Mouse (Mus musculus) ES-Bruce4 (cell line): ENCODE data around the gene 4933427I04Rik. TPM values are rescaled to one million over a fixed set of nuclear protein-coding genes. Genes with fewer than 3 reads are reported as not detected.

ENCODE experiments used
- H3K27ac ChIP-seq: 2 replicates; pipeline ENCODE4 v1.5.1; 2012; ENCODE audit warnings: low read length, inconsistent platforms; ENCODE audit not compliant: insufficient read depth
- H3K27me3 ChIP-seq: 2 replicates; pipeline ENCODE4 v1.6.1; 2012; ENCODE audit warnings: mild to moderate bottlenecking, low read length, inconsistent platforms; ENCODE audit not compliant: control insufficient read depth, poor library complexity, insufficient read depth, severe bottlenecking
- H3K36me3 ChIP-seq: 2 replicates; pipeline ENCODE4 v1.6.1; 2012; ENCODE audit warnings: inconsistent platforms, mild to moderate bottlenecking, low read length, moderate library complexity; ENCODE audit not compliant: control insufficient read depth, poor library complexity, insufficient read depth, severe bottlenecking
- H3K4me1 ChIP-seq: one replicate; pipeline ENCODE4 v1.8.1; 2011; ENCODE audit warnings: low read length; ENCODE audit not compliant: control insufficient read depth, insufficient read depth
- H3K4me3 ChIP-seq: 2 replicates; pipeline ENCODE4 v1.5.1; 2011; ENCODE audit warnings: low read depth, mild to moderate bottlenecking, low read length
- H3K9ac ChIP-seq: 2 replicates; pipeline ENCODE4 v1.6.1; 2012; ENCODE audit warnings: low read depth, mild to moderate bottlenecking, inconsistent platforms; ENCODE audit not compliant: poor library complexity, severe bottlenecking
- H3K9me3 ChIP-seq: replicated peaks from 2 replicates; pipeline ENCODE4 v1.6.1; 2012; ENCODE audit warnings: mild to moderate bottlenecking, low read length, inconsistent platforms; ENCODE audit not compliant: control insufficient read depth, poor library complexity, insufficient read depth, severe bottlenecking
- CTCF ChIP-seq: IDR thresholded peaks from one replicate; pipeline ENCODE4 v1.8.1; 2011; ENCODE audit warnings: low read depth, low read length
- EP300 ChIP-seq: IDR thresholded peaks from 2 replicates; pipeline ENCODE4 v1.6.1; 2011; ENCODE audit warnings: low read depth, low read length; ENCODE audit not compliant: insufficient read depth
- POLR2A ChIP-seq: IDR thresholded peaks from one replicate; pipeline ENCODE4 v1.8.1; 2011; ENCODE audit warnings: low read length; ENCODE audit not compliant: insufficient read depth
- polyA plus RNA-seq: library from polyadenylated mRNA; stranded (reverse); fragments of >200 nt; gene quantifications from 2 replicates; pipeline ENCODE4 v1.2.4, GENCODE M21; 2011; ENCODE audit warnings: low read depth; ENCODE audit not compliant: missing spikeins, insufficient read depth, insufficient read length

The 4933427I04Rik gene
- polyA plus RNA-seq, result not detected in 2 replicates

GRCm38 (mm10) chr4:123859379-123859778 lies at the start of gene 4933427I04Rik:
Gene 4933427I04Rik, plus strand, starts transcription at chr4:123859679.
- no peak within 1 kb of the TSS for H3K4me3 ChIP-seq
- H3K4me1 ChIP-seq, result no peaks in the 10 kb centered on the region
- no peak within 1 kb of the TSS for H3K9ac ChIP-seq
- no peak within 1 kb of the TSS for H3K27ac ChIP-seq
- no peaks in the 10 kb centered on the region for H3K36me3 ChIP-seq
- H3K27me3 ChIP-seq, result no peaks in the 10 kb centered on the region
- no peaks in the 10 kb centered on the region; the same call in 1 of the 2 replicates for H3K9me3 ChIP-seq
- TF ChIP-seq EP300 (no peak), CTCF (no peak), POLR2A (no peak)

- no peaks in the 10 kb centered on the region for H3K36me3 ChIP-seq
- H3K4me1 ChIP-seq, result no peaks in the 10 kb centered on the region
- H3K4me3 ChIP-seq, result no peak overlapping the region
- 0 out of 2 replicates have a peak, but pooled peaks cover 2% of the 10 kb centered on the region for H3K9me3 ChIP-seq
- H3K27ac ChIP-seq, result no peak overlapping the region
- H3K9ac ChIP-seq, result no peak overlapping the region
- TF ChIP-seq CTCF, result no peak
- no peak for TF ChIP-seq EP300
- no peak for TF ChIP-seq POLR2A
- H3K27me3 ChIP-seq, result no peaks in the 10 kb centered on the region
Observed at GRCm38 (mm10) chr4:123810475-123811295, 48.8 kb upstream of the 4933427I04Rik start.

- Histone ChIP-seq H3K27ac (no peak overlapping the region), H3K36me3 (no peaks in the 10 kb centered on the region), H3K27me3 (no peaks in the 10 kb centered on the region), H3K9me3 (0 out of 2 replicates have a peak, but pooled peaks cover 2% of the 10 kb centered on the region), H3K4me1 (no peaks in the 10 kb centered on the region), H3K9ac (no peak overlapping the region), H3K4me3 (no peak overlapping the region)
- TF ChIP-seq CTCF (peak; percentile 29), POLR2A (no peak)
Observed at GRCm38 (mm10) chr4:123812525-123812924, 47.0 kb upstream of the 4933427I04Rik start.

- Histone ChIP-seq H3K36me3 (no peaks in the 10 kb centered on the region), H3K9me3 (0 out of 2 replicates have a peak, but pooled peaks cover 2% of the 10 kb centered on the region), H3K9ac (no peak overlapping the region), H3K27me3 (no peaks in the 10 kb centered on the region), H3K27ac (no peak overlapping the region), H3K4me1 (no peaks in the 10 kb centered on the region), H3K4me3 (no peak overlapping the region)
- TF ChIP-seq CTCF (no peak), EP300 (no peak), POLR2A (no peak)
Observed at GRCm38 (mm10) chr4:123814030-123814501, 45.4 kb upstream of the 4933427I04Rik start.

- no peak overlapping the region for H3K4me3 ChIP-seq
- H3K27ac ChIP-seq, result no peak overlapping the region
- no peaks in the 10 kb centered on the region for H3K9me3 ChIP-seq
- H3K9ac ChIP-seq, result no peak overlapping the region
- TF ChIP-seq CTCF, result peak; percentile 52
- no peak for TF ChIP-seq POLR2A
- H3K4me1 ChIP-seq, result no peaks in the 10 kb centered on the region
- H3K27me3 ChIP-seq, result no peaks in the 10 kb centered on the region
- H3K36me3 ChIP-seq, result no peaks in the 10 kb centered on the region
Observed at GRCm38 (mm10) chr4:123819093-123819610, 40.3 kb upstream of the 4933427I04Rik start.

GRCm38 (mm10) chr4:123842126-123842525 lies 17.4 kb upstream of the 4933427I04Rik start:
- no peak for TF ChIP-seq EP300
- no peak for TF ChIP-seq CTCF
- no peak for TF ChIP-seq POLR2A
- H3K9ac ChIP-seq, result no peak overlapping the region
- H3K27me3 ChIP-seq, result no peaks in the 10 kb centered on the region
- H3K4me3 ChIP-seq, result no peak overlapping the region
- H3K4me1 ChIP-seq, result no peaks in the 10 kb centered on the region
- no peaks in the 10 kb centered on the region for H3K36me3 ChIP-seq
- peaks cover 3% of the 10 kb centered on the region for H3K9me3 ChIP-seq
- H3K27ac ChIP-seq, result no peak overlapping the region
